Mouse (Mus musculus): ENCODE data around the gene Pacsin1.

GRCm38 (mm10) chr17:27732694-27733093, 77.4 kb downstream of the Pacsin1 start:
- TF ChIP-seq USF1 (IDR thresholded peaks at IDR 0.05; ENCODE audit: low read depth) (no peak), CTCF (IDR thresholded peaks at IDR 0.05; ENCODE audit: control insufficient read depth, insufficient read depth, insufficient read length) (no peak), MYOG (IDR thresholded peaks at IDR 0.05; ENCODE audit: control insufficient read depth, extremely low read depth, insufficient read length) (no peak), CEBPB (IDR thresholded peaks at IDR 0.05; ENCODE audit: low read depth) (no peak), MAX (IDR thresholded peaks at IDR 0.05) (no peak), FOSL1 (IDR thresholded peaks at IDR 0.05; ENCODE audit: insufficient read depth, low read length, poor library complexity, severe bottlenecking) (no peak)
